Mouse (Mus musculus): Measurements from ENCODE around the gene Ash1l.

GRCm38 (mm10) chr3:89100811-89101210 lies 150.4 kb downstream of the Ash1l start, which contains the start of gene Gm43738:
- no peak for TF ChIP-seq EP300 (IDR thresholded peaks at IDR 0.05; ENCODE audit: low read depth)
- no peak for TF ChIP-seq CTCF (IDR thresholded peaks at IDR 0.05; ENCODE audit: low read depth)

Data from heart, postnatal 0 days (tissue).